Mouse (Mus musculus): ENCODE results near the gene Srp9.
"Not testable (repeated sequence)": the region's sequence is repeated elsewhere in the genome, so short reads cannot be mapped to it uniquely, and the experiment has no call there.

Gene Srp9

DNA sequence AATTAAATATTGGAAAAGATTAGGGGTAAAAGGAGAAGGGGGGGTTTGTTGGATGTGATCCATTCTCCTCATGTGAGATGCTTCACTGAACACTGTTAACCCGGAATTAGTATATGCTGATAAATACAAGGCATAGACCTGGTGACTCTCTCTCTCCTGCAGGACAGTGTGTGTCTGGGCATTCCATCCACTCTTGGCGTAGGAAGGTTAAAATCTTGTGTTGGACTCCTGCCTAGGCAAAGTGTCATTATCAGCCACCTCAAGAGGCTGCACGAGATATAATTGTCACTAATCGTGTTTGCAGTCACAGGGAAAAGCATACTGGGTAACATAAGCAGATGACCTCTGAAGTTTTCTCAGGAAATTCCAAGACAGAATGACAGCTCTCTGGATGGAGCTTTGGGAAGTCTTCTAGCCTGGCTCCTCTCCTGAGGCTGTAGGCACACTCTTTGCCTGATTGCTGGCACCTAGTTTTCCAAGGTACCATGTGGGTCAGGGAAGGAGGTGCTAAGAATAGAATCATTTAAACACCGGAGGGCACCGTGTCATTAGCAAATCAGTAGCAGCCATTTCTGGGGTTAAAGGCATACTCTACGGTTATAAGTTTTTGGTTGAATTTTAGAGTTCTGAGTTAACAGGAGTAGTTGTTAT, 24.5 kb downstream of the Srp9 start:
- no peak for DNase-seq

DNA sequence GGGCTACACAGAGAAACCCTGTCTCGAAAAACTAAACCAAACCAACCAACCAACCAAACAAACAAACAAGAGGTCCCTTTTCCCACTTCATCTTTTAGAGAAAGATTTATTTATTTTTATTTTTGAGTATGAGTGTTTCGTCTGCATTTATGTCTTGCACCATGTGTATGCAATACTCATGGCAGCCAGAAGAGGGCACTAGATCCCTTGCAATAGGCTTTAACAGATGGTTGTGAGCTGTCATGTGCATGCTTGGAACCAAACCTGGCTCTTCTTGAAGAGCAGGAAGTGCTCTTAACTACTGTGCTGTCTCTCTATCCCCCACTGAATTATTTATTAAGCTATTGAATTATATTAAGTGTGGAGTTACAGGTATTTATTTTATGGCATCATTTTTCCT, 25.4 kb downstream of the Srp9 start:
- no peak for DNase-seq

DNA sequence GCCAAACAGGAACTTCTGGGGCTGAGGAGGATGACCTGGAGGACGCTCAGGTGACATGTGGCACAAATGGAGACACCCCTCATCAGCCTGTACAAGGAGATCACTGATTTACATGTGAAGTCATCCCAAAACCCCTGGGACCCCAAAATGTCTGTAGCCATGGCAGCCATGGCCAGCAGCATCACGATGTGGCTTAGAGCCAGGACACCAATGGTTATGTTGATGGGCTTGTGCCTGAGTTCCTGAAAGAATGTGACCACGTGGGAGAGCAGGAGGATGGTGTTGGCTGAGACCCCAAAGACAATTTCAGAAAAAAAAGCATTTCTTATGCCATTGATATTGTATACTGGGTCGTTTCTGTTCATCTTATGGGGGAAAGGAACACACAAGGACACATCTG, 33.2 kb downstream of the Srp9 start:
- no peak for DNase-seq

DNA sequence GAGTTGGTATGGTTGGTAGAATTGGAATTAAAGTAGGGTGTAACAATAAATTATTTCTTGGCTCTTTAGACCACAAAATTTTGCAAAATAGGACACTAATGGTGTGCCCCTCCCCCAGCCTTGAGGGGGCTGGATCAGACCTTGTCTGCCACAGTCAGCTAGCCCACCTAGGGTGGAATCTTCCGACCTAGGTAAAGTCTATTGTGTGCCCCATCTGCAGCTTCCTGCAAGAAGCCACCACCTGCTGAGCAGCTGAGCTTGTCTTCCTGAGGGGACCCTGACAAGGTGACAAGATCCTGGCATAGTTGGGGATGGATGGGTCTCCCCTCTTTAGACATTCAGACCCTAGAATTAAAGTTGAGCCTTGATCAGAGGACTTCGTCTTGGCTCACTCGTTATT, 35.0 kb downstream of the Srp9 start:
- no peak for DNase-seq

DNA sequence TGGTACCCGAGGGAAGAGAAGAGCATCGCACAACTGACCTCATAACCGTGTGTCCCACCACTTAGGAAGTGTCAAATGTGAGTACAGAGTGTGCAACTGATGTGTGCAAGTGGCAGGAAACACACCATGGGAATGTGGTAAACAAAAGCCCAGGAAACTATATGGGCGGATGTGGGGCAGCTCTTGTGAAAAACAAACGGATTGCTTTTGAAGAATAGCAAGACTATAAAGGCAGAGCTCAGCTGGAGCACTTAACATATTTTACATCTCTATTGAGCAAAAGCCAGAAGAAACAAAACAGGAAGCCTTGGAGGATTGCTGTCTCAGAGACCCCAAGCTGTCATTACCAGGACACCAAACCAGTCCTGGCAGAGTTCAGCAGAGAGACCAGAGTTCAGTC, 38.4 kb downstream of the Srp9 start:
- DNase-seq, result no peak

DNA sequence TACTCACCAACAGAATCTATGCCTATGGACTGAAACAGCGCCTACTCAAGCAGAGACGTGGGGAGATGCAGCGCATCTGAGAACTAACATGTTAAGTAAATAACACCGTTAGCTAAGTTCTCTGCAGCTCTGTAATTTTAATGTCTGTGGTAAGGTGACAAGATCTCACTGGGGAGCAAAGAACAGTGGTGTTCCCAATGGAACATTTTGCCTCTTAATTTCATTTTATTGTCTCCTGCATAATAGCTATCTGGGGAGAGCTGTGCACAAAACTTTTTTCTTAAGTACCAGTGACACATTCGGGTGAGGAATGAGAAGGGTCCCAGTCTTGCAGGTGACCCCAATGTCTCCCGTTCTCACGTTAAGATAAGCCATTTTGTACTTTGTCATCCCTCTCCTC, 39.8 kb downstream of the Srp9 start, which contains the start of gene Vmn1r1:
Vmn1r1 (minus strand) TSS at position 101 of the 400 bp plus-strand sequence.
- DNase-seq, result no peak

DNA sequence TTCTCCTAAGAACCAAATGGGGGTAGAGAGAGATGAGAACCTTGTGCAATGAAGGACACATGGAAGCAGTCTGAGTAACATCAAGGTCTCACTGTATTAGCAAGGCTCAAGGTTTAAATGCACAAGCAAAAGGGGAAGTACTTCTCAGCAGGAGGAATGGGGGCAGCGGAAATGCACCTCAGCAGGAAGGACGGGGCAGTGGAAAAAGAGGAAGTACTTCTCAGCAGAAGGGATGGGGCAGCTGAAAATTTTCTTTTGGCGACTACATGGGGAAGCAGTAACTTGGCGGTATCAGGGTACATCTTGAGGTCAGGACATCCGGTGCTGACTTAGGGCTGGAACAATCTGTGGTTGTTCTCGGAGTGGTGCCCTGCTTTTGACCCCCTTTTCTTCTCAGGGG, 45.7 kb downstream of the Srp9 start:
- not testable (repeated sequence) for DNase-seq

DNA sequence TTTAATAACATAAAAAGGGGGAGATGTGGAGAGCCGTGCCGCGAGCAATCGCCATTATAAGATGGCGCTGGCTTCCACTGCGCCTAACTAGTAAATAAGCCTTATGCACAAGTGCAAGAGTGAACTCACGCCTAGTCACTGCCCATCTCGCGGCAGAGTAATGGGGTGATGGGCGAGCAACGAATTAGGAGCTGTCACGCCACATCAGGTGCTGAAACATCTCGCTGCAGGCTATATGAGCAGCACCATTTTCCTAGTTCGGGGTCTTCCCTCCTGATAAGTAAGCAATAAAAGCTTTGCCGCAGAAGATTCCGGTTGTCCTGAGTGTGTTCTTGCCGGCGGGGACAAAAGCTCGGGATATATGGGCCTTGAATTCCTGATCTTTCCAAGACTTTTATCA, 52.4 kb downstream of the Srp9 start:
- DNase-seq, result not testable (repeated sequence)

DNA sequence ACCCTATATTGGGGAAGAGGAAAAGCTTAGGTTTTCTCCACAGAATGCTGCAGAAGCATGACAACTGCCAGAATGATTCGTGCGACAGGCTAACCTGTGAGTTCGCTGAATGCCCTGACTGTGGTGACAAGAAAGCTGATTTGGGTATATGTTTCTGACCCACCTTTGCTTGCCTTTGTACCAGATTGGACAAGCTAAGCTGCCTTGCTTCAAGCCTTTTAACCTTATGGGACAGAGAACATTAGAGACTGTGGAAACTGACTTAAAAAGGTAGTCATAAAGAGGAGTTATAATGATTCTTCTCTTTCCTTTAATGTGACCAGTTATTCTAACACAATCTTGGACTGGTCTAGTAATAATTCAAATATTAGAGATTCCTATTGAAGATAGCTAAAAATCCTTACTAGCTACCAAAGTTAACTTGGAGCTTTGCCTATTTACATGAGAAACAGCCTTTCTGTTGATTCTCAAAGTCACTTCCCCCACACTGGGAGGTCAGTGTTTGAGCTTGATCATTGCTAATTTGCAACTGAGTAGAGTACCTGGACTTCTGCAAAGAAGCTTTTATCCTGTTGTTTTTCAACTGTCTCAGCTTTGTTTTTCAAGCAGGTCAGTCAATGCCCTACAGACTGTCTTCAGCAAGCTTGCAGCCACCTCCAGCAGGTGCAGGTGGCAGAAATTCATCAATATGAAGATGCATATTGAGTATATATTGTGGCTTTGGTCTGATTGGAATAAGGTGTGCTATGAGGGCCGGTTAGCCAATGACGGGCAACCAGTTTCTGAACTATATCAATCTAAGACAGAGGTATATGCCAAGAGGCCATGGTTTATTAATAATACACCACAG, 57.1 kb downstream of the Srp9 start:
- no peak for DNase-seq
